Mouse (Mus musculus): ENCODE data around the gene Vps37c. TPM values are rescaled to one million over a fixed set of nuclear protein-coding genes. Genes with fewer than 3 reads are reported as not detected.

The Vps37c gene
- polyA plus RNA-seq, 1 experiment, result 30.0 TPM

DNA sequence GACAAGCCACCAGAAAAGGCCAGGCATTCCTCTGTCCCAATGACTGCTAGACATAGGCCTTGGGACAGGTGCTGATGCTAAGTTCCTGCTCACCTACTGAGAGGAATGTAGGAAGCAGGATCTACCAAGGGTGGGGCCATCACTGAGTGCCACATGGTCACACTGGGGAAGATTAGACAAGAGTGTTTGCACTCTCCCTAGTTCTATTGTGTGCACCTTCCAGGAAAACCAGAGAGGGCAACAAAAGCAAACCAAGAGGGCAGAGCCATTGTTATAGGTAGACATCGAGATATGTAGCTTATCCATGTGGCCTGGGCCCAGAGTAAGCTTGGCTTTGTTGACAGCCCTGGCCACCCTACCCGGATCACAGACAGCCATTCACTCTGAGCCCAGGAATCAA, 2.8 kb upstream of the Vps37c start:
- Histone ChIP-seq H3K36me3 (ENCODE audit: control insufficient read depth, insufficient read depth, low read length) (no peaks in the 10 kb centered on the region), H3K4me1 (ENCODE audit: control insufficient read depth, insufficient read depth, low read length) (peaks cover 21% of the 10 kb centered on the region), H3K27me3 (replicated peaks; ENCODE audit: control insufficient read depth, insufficient read depth, low read length) (no peaks in the 10 kb centered on the region), H3K4me3 (ENCODE audit: insufficient read depth, low read depth, low read length) (no peak overlapping the region), H3K27ac (ENCODE audit: insufficient read depth, low read depth, low read length) (no peak overlapping the region)
- 94% methylated on average over 2 of the region's 2 CpGs for WGBS
- TF ChIP-seq CTCF (conservative IDR thresholded peaks at IDR 0.05; ENCODE audit: insufficient read depth, insufficient read length, low read depth, low read length) (no peak), POLR2A (IDR thresholded peaks at IDR 0.05; ENCODE audit: low read depth, low read length) (no peak)
- no peak for DNase-seq

GRCm38 (mm10) chr19:10689470-10690166, 1.1 kb downstream of the Vps37c start:
- peak; percentile 70 for DNase-seq
- Histone ChIP-seq H3K27ac (ENCODE audit: insufficient read depth, low read depth, low read length) (peak overlapping the region; percentile 91), H3K36me3 (ENCODE audit: control insufficient read depth, insufficient read depth, low read length) (no peaks in the 10 kb centered on the region), H3K4me3 (ENCODE audit: insufficient read depth, low read depth, low read length) (peak overlapping the region; percentile 77), H3K4me1 (ENCODE audit: control insufficient read depth, insufficient read depth, low read length) (peaks cover 46% of the 10 kb centered on the region), H3K27me3 (replicated peaks; ENCODE audit: control insufficient read depth, insufficient read depth, low read length) (no peaks in the 10 kb centered on the region)
- 18% methylated on average over 5 of the region's 5 CpGs for WGBS
- TF ChIP-seq CTCF (conservative IDR thresholded peaks at IDR 0.05; ENCODE audit: insufficient read depth, insufficient read length, low read depth, low read length), result no peak
- no peak for TF ChIP-seq POLR2A (IDR thresholded peaks at IDR 0.05; ENCODE audit: low read depth, low read length)

GRCm38 (mm10) chr19:10690336-10690735, 1.8 kb downstream of the Vps37c start:
- DNase-seq, result peak; percentile 71
- WGBS, result 32% methylated on average over 3 of the region's 3 CpGs
- TF ChIP-seq POLR2A (IDR thresholded peaks at IDR 0.05; ENCODE audit: low read depth, low read length) (no peak), CTCF (conservative IDR thresholded peaks at IDR 0.05; ENCODE audit: insufficient read depth, insufficient read length, low read depth, low read length) (no peak)
- Histone ChIP-seq H3K36me3 (ENCODE audit: control insufficient read depth, insufficient read depth, low read length) (no peaks in the 10 kb centered on the region), H3K4me1 (ENCODE audit: control insufficient read depth, insufficient read depth, low read length) (peaks cover 40% of the 10 kb centered on the region), H3K27ac (ENCODE audit: insufficient read depth, low read depth, low read length) (peak overlapping the region; percentile 93), H3K27me3 (replicated peaks; ENCODE audit: control insufficient read depth, insufficient read depth, low read length) (no peaks in the 10 kb centered on the region), H3K4me3 (ENCODE audit: insufficient read depth, low read depth, low read length) (no peak overlapping the region)

GRCm38 (mm10) chr19:10691121-10691520, 2.6 kb downstream of the Vps37c start:
- H3K4me3 ChIP-seq (ENCODE audit: insufficient read depth, low read depth, low read length), result no peak overlapping the region
- H3K4me1 ChIP-seq (ENCODE audit: control insufficient read depth, insufficient read depth, low read length), result peaks cover 45% of the 10 kb centered on the region
- peak overlapping the region; percentile 93; the same call in 1 of the 2 replicates for H3K27ac ChIP-seq (ENCODE audit: insufficient read depth, low read depth, low read length)
- no peaks in the 10 kb centered on the region for H3K27me3 ChIP-seq (replicated peaks; ENCODE audit: control insufficient read depth, insufficient read depth, low read length)
- H3K36me3 ChIP-seq (ENCODE audit: control insufficient read depth, insufficient read depth, low read length), result no peaks in the 10 kb centered on the region
- TF ChIP-seq POLR2A (IDR thresholded peaks at IDR 0.05; ENCODE audit: low read depth, low read length), result no peak
- no peak for TF ChIP-seq CTCF (conservative IDR thresholded peaks at IDR 0.05; ENCODE audit: insufficient read depth, insufficient read length, low read depth, low read length)
- WGBS, result 65% methylated on average over 4 of the region's 4 CpGs
- DNase-seq, result no peak

DNA sequence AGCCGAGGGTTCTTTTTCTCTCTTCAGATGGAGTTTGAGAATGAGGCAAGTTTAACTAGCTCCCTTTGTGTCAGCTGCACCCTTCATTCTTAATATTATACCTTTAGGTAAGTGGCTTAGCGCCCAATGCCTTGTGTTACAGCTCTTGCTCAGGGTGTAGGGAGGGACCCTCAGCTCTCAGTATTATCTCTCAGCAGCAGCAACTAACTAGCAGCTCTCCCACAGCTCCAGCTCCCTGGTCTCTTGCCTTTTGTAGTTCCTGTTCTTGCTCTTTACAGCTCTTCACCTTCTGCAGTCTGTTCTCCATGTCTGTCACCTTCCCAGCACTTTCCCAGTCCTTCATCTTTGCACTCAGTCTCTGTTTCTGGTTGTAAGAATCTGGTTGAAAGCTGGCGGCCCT, 3.1 kb downstream of the Vps37c start:
- DNase-seq, result no peak
- TF ChIP-seq CTCF (conservative IDR thresholded peaks at IDR 0.05; ENCODE audit: insufficient read depth, insufficient read length, low read depth, low read length) (no peak), POLR2A (IDR thresholded peaks at IDR 0.05; ENCODE audit: low read depth, low read length) (no peak)
- Histone ChIP-seq H3K4me1 (ENCODE audit: control insufficient read depth, insufficient read depth, low read length) (peaks cover 45% of the 10 kb centered on the region), H3K4me3 (ENCODE audit: insufficient read depth, low read depth, low read length) (no peak overlapping the region), H3K36me3 (ENCODE audit: control insufficient read depth, insufficient read depth, low read length) (no peaks in the 10 kb centered on the region), H3K27me3 (replicated peaks; ENCODE audit: control insufficient read depth, insufficient read depth, low read length) (no peaks in the 10 kb centered on the region), H3K27ac (ENCODE audit: insufficient read depth, low read depth, low read length) (peak overlapping the region; percentile 93)
- WGBS, result 68% methylated on average over 3 of the region's 3 CpGs

GRCm38 (mm10) chr19:10692361-10692760, 3.8 kb downstream of the Vps37c start:
- Histone ChIP-seq H3K27ac (ENCODE audit: insufficient read depth, low read depth, low read length) (peak overlapping the region; percentile 93), H3K4me3 (ENCODE audit: insufficient read depth, low read depth, low read length) (no peak overlapping the region), H3K36me3 (ENCODE audit: control insufficient read depth, insufficient read depth, low read length) (no peaks in the 10 kb centered on the region), H3K4me1 (ENCODE audit: control insufficient read depth, insufficient read depth, low read length) (peaks cover 45% of the 10 kb centered on the region), H3K27me3 (replicated peaks; ENCODE audit: control insufficient read depth, insufficient read depth, low read length) (no peaks in the 10 kb centered on the region)
- TF ChIP-seq POLR2A (IDR thresholded peaks at IDR 0.05; ENCODE audit: low read depth, low read length) (no peak), CTCF (conservative IDR thresholded peaks at IDR 0.05; ENCODE audit: insufficient read depth, insufficient read length, low read depth, low read length) (no peak)
- WGBS, result 69% methylated on average over 4 of the region's 4 CpGs
- peak; percentile 82 for DNase-seq

GRCm38 (mm10) chr19:10693926-10694682, 5.6 kb downstream of the Vps37c start:
- H3K4me3 ChIP-seq (ENCODE audit: insufficient read depth, low read depth, low read length), result no peak overlapping the region
- H3K4me1 ChIP-seq (ENCODE audit: control insufficient read depth, insufficient read depth, low read length), result peaks cover 53% of the 10 kb centered on the region
- 56% methylated on average over 10 of the region's 10 CpGs for WGBS
- H3K36me3 ChIP-seq (ENCODE audit: control insufficient read depth, insufficient read depth, low read length), result no peaks in the 10 kb centered on the region
- H3K27ac ChIP-seq (ENCODE audit: insufficient read depth, low read depth, low read length), result peak overlapping the region; percentile 51; the same call in 1 of the 2 replicates
- no peak for TF ChIP-seq POLR2A (IDR thresholded peaks at IDR 0.05; ENCODE audit: low read depth, low read length)
- no peak for TF ChIP-seq CTCF (conservative IDR thresholded peaks at IDR 0.05; ENCODE audit: insufficient read depth, insufficient read length, low read depth, low read length)
- peak; percentile 79 for DNase-seq
- no peaks in the 10 kb centered on the region for H3K27me3 ChIP-seq (replicated peaks; ENCODE audit: control insufficient read depth, insufficient read depth, low read length)
